ENCODE assay signal across 9 mouse cellular contexts in genomic region chr2:10216566-10217247, GRCm38 (mm10).
DNase-seq lines count a peak whose midpoint lies in the region; ATAC-seq and TF ChIP-seq lines count a peak whose summit lies in the region.
"Had no signal": no experiment of that assay in that cellular context is flagged by ENCODE, and none has a peak within 500 bp of the region (broad histone marks: within the 10 kb centered on the region; RNA-seq: fewer than 3 reads in every experiment).

No protein-coding gene starts in this region.

- intact Hi-C loops in heart, postnatal 10 days (cut with DNase I) = no loop called here

- H3K27ac ChIP-seq in testis, adult 2 months (ENCODE audit: control insufficient read depth, insufficient read depth, low read depth, low read length) = peak overlapping the region; percentile 22
- H3K27ac ChIP-seq in embryonic facial prominence, embryonic 10.5 days (replicated peaks) = no peak overlapping the region; the same call in 1 of the 2 replicates
- H3K27ac ChIP-seq in layer of hippocampus, adult 2 months = peak overlapping the region; percentile 80
- peak overlapping the region; percentile 73 for H3K27ac ChIP-seq in midbrain, embryonic 10.5 days (replicated peaks)
- no peak overlapping the region for H3K27ac ChIP-seq in liver, postnatal 0 days (ENCODE audit: low read depth)

- WGBS in embryonic facial prominence, embryonic 10.5 days = 38% methylated on average over 7 of the region's 7 CpGs
- 41% methylated on average over 7 of the region's 7 CpGs for WGBS in midbrain, embryonic 10.5 days
- WGBS in liver, postnatal 0 days (ENCODE audit: insufficient replicate concordance) = 67% methylated on average over 7 of the region's 7 CpGs

- H3K4me1 ChIP-seq in testis, adult 2 months (ENCODE audit: control insufficient read depth, insufficient read depth, low read length) = 0 out of 2 replicates have a peak, but pooled peaks cover 2% of the 10 kb centered on the region
- H3K4me1 ChIP-seq in embryonic facial prominence, embryonic 10.5 days = peaks cover 10% of the 10 kb centered on the region
- peaks cover 10% of the 10 kb centered on the region for H3K4me1 ChIP-seq in midbrain, embryonic 10.5 days
- no peaks in the 10 kb centered on the region for H3K4me1 ChIP-seq in liver, postnatal 0 days (ENCODE audit: insufficient read depth)

- no peak for TF ChIP-seq EP300 in liver, postnatal 0 days (IDR thresholded peaks at IDR 0.05; ENCODE audit: low read depth)

- no peaks in the 10 kb centered on the region for H3K36me3 ChIP-seq in testis, adult 2 months (ENCODE audit: control insufficient read depth, insufficient read depth, low read length)
- H3K36me3 ChIP-seq in embryonic facial prominence, embryonic 10.5 days (replicated peaks) = no peaks in the 10 kb centered on the region
- H3K36me3 ChIP-seq in midbrain, embryonic 10.5 days = no peaks in the 10 kb centered on the region
- H3K36me3 ChIP-seq in liver, postnatal 0 days (replicated peaks; ENCODE audit: insufficient read depth, low read length) = no peaks in the 10 kb centered on the region

- no peak for DNase-seq in testis, postnatal 10 days (ENCODE audit: low spot score)
- peak; percentile 31 for DNase-seq in embryonic facial prominence, embryonic 10.5 days (ENCODE audit: low spot score)
- DNase-seq in heart, postnatal 10 days = peak; percentile 57 to 63
- peak in 1 of 2 experiments; percentile 50 for DNase-seq in layer of hippocampus, adult 2 months (ENCODE audit: low spot score in 2 of 2)
- peak; percentile 28 for DNase-seq in midbrain, embryonic 10.5 days (ENCODE audit: low spot score)
- no peak for DNase-seq in liver, postnatal 0 days
- DNase-seq in yolk sac, embryonic 10.5 days (ENCODE audit: low spot score) = no peak

- H3K27me3 ChIP-seq in testis, adult 2 months (ENCODE audit: control insufficient read depth, insufficient read depth, low read length) = no peaks in the 10 kb centered on the region
- H3K27me3 ChIP-seq in embryonic facial prominence, embryonic 10.5 days (replicated peaks; ENCODE audit: low read depth, poor library complexity, severe bottlenecking) = no peaks in the 10 kb centered on the region
- no peaks in the 10 kb centered on the region for H3K27me3 ChIP-seq in midbrain, embryonic 10.5 days (ENCODE audit: low read depth, poor library complexity, severe bottlenecking)
- H3K27me3 ChIP-seq in liver, postnatal 0 days (ENCODE audit: insufficient read depth, low read length) = no peaks in the 10 kb centered on the region
- H3K27me3 ChIP-seq: Patski had no signal

- no peak overlapping the region for H3K4me2 ChIP-seq in liver, postnatal 0 days (ENCODE audit: low read depth, low read length)

- no peak for TF ChIP-seq CTCF in testis, adult 2 months (IDR thresholded peaks at IDR 0.05; ENCODE audit: control insufficient read depth, insufficient read depth, insufficient replicate concordance, low read depth, low read length)
- TF ChIP-seq CTCF in layer of hippocampus, adult 2 months (conservative IDR thresholded peaks at IDR 0.05) = no peak
- no peak for TF ChIP-seq CTCF in liver, postnatal 0 days (IDR thresholded peaks at IDR 0.05; ENCODE audit: low read depth)

- no peak for ATAC-seq in liver, postnatal 0 days
- ATAC-seq: Patski had no signal

- no peaks in the 10 kb centered on the region for H3K9me3 ChIP-seq in embryonic facial prominence, embryonic 10.5 days
- H3K9me3 ChIP-seq in midbrain, embryonic 10.5 days (replicated peaks) = no peaks in the 10 kb centered on the region
- no peaks in the 10 kb centered on the region for H3K9me3 ChIP-seq in liver, postnatal 0 days (ENCODE audit: low read length)

- H3K4me3 ChIP-seq in testis, adult 2 months (ENCODE audit: control insufficient read depth, low read depth, low read length) = no peak overlapping the region
- H3K4me3 ChIP-seq in embryonic facial prominence, embryonic 10.5 days = no peak overlapping the region
- H3K4me3 ChIP-seq in layer of hippocampus, adult 2 months = no peak overlapping the region
- H3K4me3 ChIP-seq in midbrain, embryonic 10.5 days = no peak overlapping the region
- no peak overlapping the region for H3K4me3 ChIP-seq in liver, postnatal 0 days (ENCODE audit: low read depth, low read length)

- no peak for TF ChIP-seq POLR2A in testis, adult 2 months (IDR thresholded peaks at IDR 0.05; ENCODE audit: control insufficient read depth, low read depth, low read length)

- no peak overlapping the region for H3K9ac ChIP-seq in liver, postnatal 0 days (replicated peaks)

Comparison
In these comparisons a context has a peak if more than half of its experiments do, and no peak if none do; other contexts are left out.
1. H3K27ac ChIP-seq: peak in testis, adult 2 months (single experiment), layer of hippocampus, adult 2 months (single experiment) and midbrain, embryonic 10.5 days (single experiment); none in embryonic facial prominence, embryonic 10.5 days (single experiment) and liver, postnatal 0 days (single experiment).
2. DNase-seq: peak in embryonic facial prominence, embryonic 10.5 days (single experiment), heart, postnatal 10 days (2 of 2) and midbrain, embryonic 10.5 days (single experiment); none in testis, postnatal 10 days (single experiment), liver, postnatal 0 days (single experiment) and yolk sac, embryonic 10.5 days (single experiment).